Mouse (Mus musculus) layer of hippocampus, adult 8-10 months (tissue): ENCODE measurements at regions not wholly inside any gene's neighbourhood (a gene's known extent, or its start where the extent isn't known, plus 50 kb on each side); places are given as distances from the start of the nearest gene placed in this dataset.
A peak's percentile ranks its signal among the peaks of the same experiment; 100 is the strongest.

Experiments
- DNase-seq, 2 experiments: peaks; one replicate each; pipeline ENCODE4 v3.0.0; 2022; ENCODE audit warnings: low spot score in 2 of 2

GRCm38 (mm10) chr10:84080236-84080635 lies 357.6 kb downstream of the 1500009L16Rik start:
- no peak for DNase-seq

GRCm38 (mm10) chr10:84081673-84082072 lies 358.7 kb downstream of the Nuak1 start:
- DNase-seq: no peak

- DNase-seq: no peak
These were observed 352.9 kb downstream of the Nuak1 start for GRCm38 (mm10) chr10:84087528-84087927.

GRCm38 (mm10) chr10:84087929-84088328 lies 352.5 kb downstream of the Nuak1 start:
- no peak for DNase-seq

- peak; percentile 13 to 21 for DNase-seq
These were observed 351.3 kb downstream of the Nuak1 start for GRCm38 (mm10) chr10:84088799-84089778.

GRCm38 (mm10) chr10:84093919-84094318 lies 346.5 kb downstream of the Nuak1 start:
- DNase-seq: no peak

GRCm38 (mm10) chr10:84097196-84097595 lies 343.2 kb downstream of the Nuak1 start:
- DNase-seq: no peak

- DNase-seq: no peak
These were observed 336.4 kb downstream of the Nuak1 start for GRCm38 (mm10) chr10:84103985-84104384.

GRCm38 (mm10) chr10:84104556-84104955 lies 335.8 kb downstream of the Nuak1 start:
- no peak for DNase-seq

GRCm38 (mm10) chr10:84109680-84110371 lies 330.6 kb downstream of the Nuak1 start:
- no peak for DNase-seq

- DNase-seq: no peak
These were observed 329.9 kb downstream of the Nuak1 start for GRCm38 (mm10) chr10:84110372-84110985.

GRCm38 (mm10) chr10:84111502-84111901 lies 328.9 kb downstream of the Nuak1 start:
- DNase-seq: no peak

- DNase-seq: no peak
These were observed 328.5 kb downstream of the Nuak1 start for GRCm38 (mm10) chr10:84111909-84112308.

GRCm38 (mm10) chr10:84119952-84120550 lies 320.3 kb downstream of the Nuak1 start:
- no peak for DNase-seq

GRCm38 (mm10) chr10:84137019-84137658 lies 303.3 kb downstream of the Nuak1 start:
- DNase-seq: no peak

GRCm38 (mm10) chr10:84142741-84143454 lies 297.5 kb downstream of the Nuak1 start:
- no peak for DNase-seq

- no peak for DNase-seq
These were observed 296.6 kb downstream of the Nuak1 start for GRCm38 (mm10) chr10:84143674-84144343.

GRCm38 (mm10) chr10:84144344-84144687 lies 296.1 kb downstream of the Nuak1 start:
- DNase-seq: no peak

- DNase-seq: no peak
These were observed 293.0 kb downstream of the Nuak1 start for GRCm38 (mm10) chr10:84147305-84147984.
